Mouse (Mus musculus): ENCODE data around the gene Gm20708. TPM values are rescaled to one million over a fixed set of nuclear protein-coding genes. Genes with fewer than 3 reads are reported as not detected.

Gene Gm20708
- total RNA-seq, 2 experiments from 2014 or later: 1.4 to 2.2 TPM

DNA sequence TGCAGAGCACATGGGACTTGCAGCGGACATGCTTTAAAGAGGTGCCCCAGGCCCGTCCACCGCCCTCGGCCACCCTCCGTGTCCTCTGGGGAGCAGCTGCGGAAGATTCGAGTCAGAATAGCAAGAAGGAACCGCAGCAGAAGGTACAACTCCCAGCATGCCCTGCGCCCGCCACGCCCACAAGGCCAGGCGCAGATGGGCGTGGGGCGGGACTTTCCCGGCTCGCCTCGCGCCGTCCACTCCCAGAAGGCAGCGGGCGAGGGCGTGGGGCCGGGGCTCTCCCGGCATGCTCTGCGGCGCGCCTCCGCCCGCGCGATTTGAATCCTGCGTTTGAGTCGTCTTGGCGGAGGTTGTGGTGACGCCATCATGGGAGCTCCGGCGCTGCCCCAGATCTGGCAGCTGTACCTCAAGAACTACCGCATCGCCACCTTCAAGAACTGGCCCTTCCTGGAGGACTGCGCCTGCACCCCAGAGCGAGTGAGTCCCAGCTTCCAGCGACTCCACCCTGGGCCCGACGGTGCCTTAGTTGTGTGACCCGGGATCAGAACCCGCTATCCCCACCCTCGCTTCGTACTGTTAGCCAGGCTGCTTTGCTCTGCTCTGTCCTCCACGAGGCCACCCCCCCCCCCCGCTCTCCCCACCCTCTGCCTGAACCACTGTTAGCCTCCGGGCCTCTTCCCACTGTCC is 39.7 kb downstream of the Gm20708 start, which contains the start of gene Birc5:
Gene Birc5 (plus strand): TSS at position 267 of the 687 bp plus-strand sequence.
- peak; percentile 93 to 97 for DNase-seq (ENCODE audit: low spot score in 2 of 2)
- intact Hi-C loops (cut with DNase I): no loop called here

GRCm38 (mm10) chr11:117852875-117853274 is 43.4 kb downstream of the Gm20708 start:
- no peak for DNase-seq (ENCODE audit: low spot score in 2 of 2)
- intact Hi-C loops (cut with DNase I): no loop called here

GRCm38 (mm10) chr11:117854241-117854640 is 44.8 kb downstream of the Gm20708 start:
- DNase-seq (ENCODE audit: low spot score in 2 of 2): no peak
- intact Hi-C loops (cut with DNase I): no loop called here

DNA sequence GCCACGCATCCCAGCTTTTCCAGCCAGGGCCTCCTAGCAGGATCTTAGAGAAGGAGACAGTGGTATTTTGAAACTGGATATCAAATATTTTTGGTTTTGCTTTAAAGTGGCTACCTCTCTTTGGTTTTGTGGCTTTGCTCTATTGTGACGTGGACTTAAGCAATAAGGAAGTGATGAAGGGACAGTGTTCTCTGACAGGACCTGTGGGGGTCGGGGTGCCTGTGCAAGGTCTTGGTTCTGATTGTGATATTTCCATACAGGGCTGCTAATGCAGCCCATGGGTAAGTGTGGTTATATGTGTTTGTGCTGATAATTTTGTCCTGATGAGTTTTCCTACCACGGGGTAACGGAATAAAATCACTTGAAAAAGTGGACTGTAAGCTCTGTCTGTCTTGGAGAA is 45.9 kb downstream of the Gm20708 start:
- DNase-seq (ENCODE audit: low spot score in 2 of 2): no peak
- intact Hi-C loops (cut with DNase I): no loop called here

DNA sequence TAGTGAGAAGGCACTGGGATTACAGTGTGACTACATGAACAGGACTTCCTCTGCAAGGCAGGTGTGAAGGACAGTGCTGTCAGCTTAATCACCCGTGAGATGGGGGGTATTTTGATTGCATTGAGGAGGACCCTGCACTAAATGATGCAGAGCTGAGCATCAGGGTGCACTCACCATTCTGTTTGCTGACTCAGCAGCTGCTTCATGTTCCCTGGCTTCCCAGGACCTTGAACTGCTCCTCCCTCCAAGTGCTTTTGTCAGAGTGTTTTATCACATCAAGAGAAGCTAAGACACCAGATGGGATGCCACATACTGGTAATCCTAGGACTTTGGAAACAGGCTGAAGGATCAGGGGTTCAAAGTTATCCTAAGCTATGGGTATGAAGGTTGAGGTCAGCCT is 46.5 kb downstream of the Gm20708 start:
- intact Hi-C loops (cut with DNase I): no loop called here
- no peak for DNase-seq (ENCODE audit: low spot score in 2 of 2)

GRCm38 (mm10) chr11:117857462-117857861 is 48.0 kb downstream of the Gm20708 start:
- no peak for DNase-seq (ENCODE audit: low spot score in 2 of 2)
- intact Hi-C loops (cut with DNase I): no loop called here

- no peak for DNase-seq (ENCODE audit: low spot score in 2 of 2)
- intact Hi-C loops (cut with DNase I): no loop called here
Measured at GRCm38 (mm10) chr11:117858392-117858791, 48.9 kb downstream of the Gm20708 start.

- intact Hi-C loops (cut with DNase I): no loop called here
- no peak for DNase-seq (ENCODE audit: low spot score in 2 of 2)
Measured at GRCm38 (mm10) chr11:117860601-117861000, 51.1 kb downstream of the Gm20708 start, which contains the start of gene Tmem235. Gene Tmem235 (plus strand): TSS chr11:117860752.

DNA sequence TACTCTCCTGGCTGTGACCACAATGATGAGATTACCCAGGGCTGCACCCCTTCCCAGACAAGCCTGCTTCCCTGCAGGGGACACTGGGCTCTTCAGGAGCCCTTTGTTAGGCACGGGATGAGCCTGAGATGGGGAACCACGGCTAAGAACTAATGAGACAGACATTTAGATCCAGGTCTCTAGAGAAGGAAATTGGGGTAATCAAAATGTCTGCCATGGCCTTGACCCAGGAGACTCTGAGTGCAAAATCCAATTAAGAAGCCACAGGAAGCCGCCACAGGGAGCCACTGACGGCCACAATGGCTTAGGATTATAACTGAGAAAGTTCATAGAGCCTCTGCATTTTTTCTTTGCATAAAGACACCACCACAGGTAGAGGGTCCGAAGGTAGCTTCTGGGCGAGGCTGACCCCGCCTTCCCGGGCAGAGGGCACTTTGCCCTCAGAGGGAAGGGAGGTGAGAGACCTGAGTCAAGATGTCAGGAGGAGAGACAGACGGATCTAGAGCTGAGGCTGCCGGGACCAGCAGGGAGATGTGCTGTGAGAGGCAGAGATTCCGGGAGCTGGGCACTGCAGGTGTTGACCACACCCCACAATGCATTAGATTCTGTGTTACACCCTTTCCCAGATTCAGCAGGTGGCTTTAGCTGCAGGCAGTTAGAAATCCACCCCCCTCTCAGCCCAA is 53.8 kb downstream of the Gm20708 start:
- no peak for DNase-seq (ENCODE audit: low spot score in 2 of 2)
- intact Hi-C loops (cut with DNase I): no loop called here

DNA sequence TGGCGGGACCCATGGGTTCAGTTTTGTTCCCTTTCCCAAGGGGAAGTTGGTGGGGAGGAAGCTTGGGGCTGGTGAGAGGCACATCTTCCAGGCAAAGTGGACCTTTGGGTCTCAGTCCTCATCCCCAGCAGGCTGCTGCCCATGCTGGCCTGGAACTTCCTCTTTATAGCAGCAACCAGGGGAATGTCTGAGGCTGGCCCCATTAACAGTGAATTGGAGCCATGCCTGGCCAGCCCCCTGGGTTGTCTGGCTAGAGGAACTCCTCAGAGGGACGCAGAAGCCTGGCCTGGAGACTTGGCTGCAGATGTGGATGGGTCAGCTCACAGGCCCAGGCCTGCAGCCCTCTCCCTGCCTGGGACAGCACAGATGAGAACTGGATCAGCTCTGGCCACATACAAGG is 55.3 kb downstream of the Gm20708 start:
- DNase-seq (ENCODE audit: low spot score in 2 of 2): no peak
- intact Hi-C loops (cut with DNase I): no loop called here

GRCm38 (mm10) chr11:117865988-117866387 is 56.5 kb downstream of the Gm20708 start:
- no peak for DNase-seq (ENCODE audit: low spot score in 2 of 2)
- intact Hi-C loops (cut with DNase I): no loop called here

GRCm38 (mm10) chr11:117870688-117871365 is 61.4 kb downstream of the Gm20708 start:
- intact Hi-C loops (cut with DNase I): loop anchor here (2.0 to 10.0 kb wide), 5 partner anchors 98 to 354 kb away; partner anchors contain the start of gene Pgs1

GRCm38 (mm10) chr11:117871376-117871775 is 61.9 kb downstream of the Gm20708 start:
- no peak for DNase-seq (ENCODE audit: low spot score in 2 of 2)
- intact Hi-C loops (cut with DNase I): loop anchor here (2.0 to 10.0 kb wide), 5 partner anchors 97 to 353 kb away; partner anchors contain the start of gene Pgs1

More at GRCm38 (mm10) chr11:117870688-117871365, 61.4 kb downstream of the Gm20708 start:
- peak; percentile 71 to 81 for DNase-seq (ENCODE audit: low spot score in 2 of 2)

DNA sequence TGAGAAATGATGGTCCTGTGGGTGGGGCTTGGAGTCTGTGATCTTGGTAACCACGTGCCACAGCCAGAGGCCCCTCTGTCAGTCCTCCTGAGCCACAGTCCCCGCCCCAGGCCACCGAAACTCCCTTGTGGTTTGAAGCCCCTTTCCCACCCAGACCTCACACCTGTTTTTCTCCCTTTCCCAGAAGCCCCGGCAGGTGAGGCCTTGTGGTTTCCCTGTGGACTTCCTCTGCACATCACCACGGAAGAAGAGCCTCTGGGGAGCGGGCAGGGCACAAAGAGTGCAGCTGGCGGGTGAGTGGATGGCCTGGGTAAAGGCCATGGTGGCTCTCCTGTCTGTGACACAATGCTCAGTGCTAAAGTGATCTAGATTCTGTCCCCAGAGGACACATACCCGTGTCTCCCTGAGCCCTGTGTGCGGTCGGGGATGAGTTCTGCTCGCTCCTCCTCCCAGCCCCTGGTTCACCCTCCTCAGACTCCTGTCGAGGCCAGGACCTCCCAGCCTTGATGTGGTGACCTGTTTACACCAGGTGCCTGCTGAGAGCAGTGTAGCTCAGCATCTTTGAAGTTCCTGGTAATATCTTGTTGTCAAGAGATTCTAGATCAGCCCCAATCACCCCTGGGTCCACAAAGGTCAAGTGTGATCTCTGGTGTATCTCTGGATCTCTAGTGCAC is 62.6 kb downstream of the Gm20708 start:
- intact Hi-C loops (cut with DNase I): loop anchor here (2.0 to 10.0 kb wide), 5 partner anchors 97 to 353 kb away; partner anchors contain the start of gene Pgs1

GRCm38 (mm10) chr11:117872861-117873608 is 63.6 kb downstream of the Gm20708 start, which contains the start of gene Tha1:
Gene Tha1 (minus strand): TSS chr11:117873481.
- DNase-seq (ENCODE audit: low spot score in 2 of 2): peak; percentile 73 to 79
- intact Hi-C loops (cut with DNase I): loop anchor here (5.0 to 10.0 kb wide), 3 partner anchors 114 to 352 kb away; partner anchors contain the start of gene Pgs1

More for the DNA sequence above, 62.6 kb downstream of the Gm20708 start:
- DNase-seq (ENCODE audit: low spot score in 2 of 2): no peak

GRCm38 (mm10) chr11:117874419-117874818 is 65.0 kb downstream of the Gm20708 start:
- intact Hi-C loops (cut with DNase I): loop anchor here (5.0 to 10.0 kb wide), 3 partner anchors 113 to 350 kb away; partner anchors contain the start of gene Pgs1
- no peak for DNase-seq (ENCODE audit: low spot score in 2 of 2)

DNA sequence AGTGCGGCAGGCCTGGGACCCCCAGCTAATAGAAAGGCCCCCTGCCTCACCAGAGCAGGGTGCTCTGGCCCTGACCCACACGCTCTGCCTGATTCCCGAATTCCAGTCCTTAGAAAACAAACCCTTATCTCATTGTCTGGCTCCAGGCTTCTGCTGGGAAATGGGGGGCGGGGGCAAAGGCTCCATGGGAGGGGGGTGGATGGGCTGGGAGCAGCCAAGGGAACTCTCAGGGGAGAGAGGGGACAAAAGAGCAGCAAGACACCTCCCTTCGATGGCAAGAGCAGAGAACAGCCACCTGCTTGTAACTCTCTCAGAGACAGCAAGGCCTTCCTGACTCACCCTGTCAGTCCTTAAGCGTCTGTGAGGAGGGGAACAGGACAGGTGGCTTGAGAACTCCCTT is 66.2 kb downstream of the Gm20708 start:
- DNase-seq (ENCODE audit: low spot score in 2 of 2): no peak
- intact Hi-C loops (cut with DNase I): loop anchor here (10.0 kb wide), 1 partner anchor 349 kb away; no protein-coding TSS in a partner anchor

DNA sequence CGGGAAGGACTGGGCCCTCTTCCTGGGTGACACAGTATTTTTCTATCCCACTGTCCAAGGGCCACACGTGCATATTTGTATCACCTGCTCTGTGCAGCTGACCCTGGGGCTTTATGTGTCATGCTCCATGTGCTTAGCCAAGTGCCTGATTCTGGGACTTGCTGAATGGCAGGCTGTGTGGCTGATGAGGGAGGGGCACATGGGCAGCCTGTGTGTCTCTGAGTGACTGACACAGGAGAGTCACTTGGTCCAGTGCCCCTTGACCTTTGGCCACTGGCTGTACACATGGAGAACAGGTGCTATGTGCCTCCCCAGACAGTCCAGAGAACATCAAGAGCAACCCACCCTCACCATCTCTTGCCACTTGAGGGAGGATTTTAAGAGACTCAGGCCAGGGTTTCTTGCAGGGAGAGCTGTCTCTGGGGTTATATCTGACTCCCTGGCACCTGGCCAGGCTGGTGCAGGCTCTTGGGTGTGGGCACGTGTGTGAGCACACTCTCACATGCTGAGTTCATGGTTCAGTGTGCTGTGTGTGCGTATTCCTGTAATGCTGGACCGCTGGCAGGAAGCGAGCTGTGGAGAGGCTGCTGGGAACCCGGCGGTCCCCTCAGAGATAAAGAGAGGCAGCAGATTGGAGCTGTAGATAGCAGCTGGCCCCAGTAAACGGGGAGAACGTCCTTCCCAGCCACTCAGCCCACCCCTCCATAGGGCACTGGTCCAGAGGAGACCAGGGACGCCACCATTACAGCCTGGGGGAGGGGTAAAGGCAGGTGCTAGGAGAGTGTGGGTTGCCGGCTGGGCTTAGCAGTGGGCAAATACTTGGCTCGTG is 68.7 kb downstream of the Gm20708 start:
- peak; percentile 31 to 38 for DNase-seq (ENCODE audit: low spot score in 2 of 2)

More for the DNA sequence above, 68.7 kb downstream of the Gm20708 start:
- intact Hi-C loops (cut with DNase I): loop anchor here (10.0 kb wide), 1 partner anchor 347 kb away; no protein-coding TSS in a partner anchor
